Mouse (Mus musculus) hindbrain, embryonic 14.5 days (tissue): Measurements from ENCODE around the gene Tpcn1. TPM values are rescaled to one million over a fixed set of nuclear protein-coding genes. Genes with fewer than 3 reads are reported as not detected.

Source experiments
- ATAC-seq: fragments of 200-750 bp; cut with Nextera tagmentation; 2 replicates; pipeline ENCODE4 v1.8.0; 2017; ENCODE audit warnings: moderate number of reproducible peaks, mild to moderate bottlenecking, moderate TSS enrichment, moderate library complexity; ENCODE audit not compliant: low FRiP score
- DNase-seq: peaks from one replicate; pipeline ENCODE4 v3.0.0-alpha.2; 2015; ENCODE audit warnings: low spot score
- H3K27ac ChIP-seq: fragments of 300-500 bp; sonication (generic); 2 replicates; pipeline ENCODE4 v1.5.1; 2014; ENCODE audit warnings: mild to moderate bottlenecking, moderate library complexity
- H3K27me3 ChIP-seq: fragments of 300-500 bp; sonication (generic); 2 replicates; pipeline ENCODE4 v1.6.1; 2014; ENCODE audit warnings: mild to moderate bottlenecking, low read length, mixed read lengths; ENCODE audit not compliant: control insufficient read depth, insufficient read depth
- H3K36me3 ChIP-seq: fragments of 300-500 bp; sonication (generic); replicated peaks from 2 replicates; pipeline ENCODE4 v1.6.1; 2014; ENCODE audit not compliant: control insufficient read depth, insufficient read depth
- H3K4me1 ChIP-seq: fragments of 300-500 bp; sonication (generic); replicated peaks from 2 replicates; pipeline ENCODE4 v1.6.1; 2014; ENCODE audit warnings: antibody characterized with exemption, low read length, mixed read lengths; ENCODE audit not compliant: control insufficient read depth, insufficient read depth
- H3K4me2 ChIP-seq: fragments of 300-500 bp; sonication (generic); replicated peaks from 2 replicates; pipeline ENCODE4 v1.6.1; 2014; ENCODE audit warnings: mild to moderate bottlenecking, moderate library complexity
- H3K4me3 ChIP-seq: fragments of 300-500 bp; sonication (generic); replicated peaks from 2 replicates; pipeline ENCODE4 v1.5.1; 2014; ENCODE audit warnings: mild to moderate bottlenecking, low read length
- H3K9ac ChIP-seq: fragments of 300-500 bp; sonication (generic); 2 replicates; pipeline ENCODE4 v1.6.1; 2014
- H3K9me3 ChIP-seq: fragments of 300-500 bp; sonication (generic); 2 replicates; pipeline ENCODE4 v1.6.1; 2016; ENCODE audit warnings: low read length; ENCODE audit not compliant: control insufficient read depth
- WGBS: fragments of 180-500 bp; shearing (Covaris S2); extraction: QIAGEN DNeasy Blood & Tissue Kit; methylation state at CpG from one replicate; pipeline ENCODE4 v1.1.7; 2014; 5-methylcytosine and 5-hydroxymethylcytosine counted together
- polyA plus RNA-seq: library from polyadenylated mRNA; unstranded; fragments of >200 nt; fragmentation: Nextera tagmentation; extraction: Ambion mirVana; gene quantifications from 2 replicates; pipeline ENCODE4 v1.2.1, GENCODE M21; 2014

Gene Tpcn1
- polyA plus RNA-seq, 1 experiment from 2014 or later: 15.7 TPM

GRCm38 (mm10) chr5:120514754-120515153 lies 73.7 kb downstream of the Tpcn1 start:
- H3K9ac ChIP-seq: no peak overlapping the region
- H3K4me2 ChIP-seq: no peak overlapping the region
- H3K4me3 ChIP-seq: no peak overlapping the region
- ATAC-seq: no peak
- no peaks in the 10 kb centered on the region for H3K9me3 ChIP-seq
- peaks cover 14% of the 10 kb centered on the region for H3K4me1 ChIP-seq
- WGBS: 9% methylated on average over 4 of the region's 4 CpGs
- no peak overlapping the region for H3K27ac ChIP-seq
- DNase-seq: peak; percentile 54
- H3K27me3 ChIP-seq: no peaks in the 10 kb centered on the region
- H3K36me3 ChIP-seq: no peaks in the 10 kb centered on the region

- no peaks in the 10 kb centered on the region for H3K36me3 ChIP-seq
Observed at GRCm38 (mm10) chr5:120514031-120514677, 74.3 kb downstream of the Tpcn1 start.

GRCm38 (mm10) chr5:120512911-120513555 lies 75.4 kb downstream of the Tpcn1 start:
- Histone ChIP-seq H3K9ac (no peak overlapping the region), H3K9me3 (no peaks in the 10 kb centered on the region), H3K4me2 (no peak overlapping the region), H3K27me3 (no peaks in the 10 kb centered on the region), H3K4me3 (no peak overlapping the region), H3K27ac (no peak overlapping the region), H3K4me1 (peaks cover 14% of the 10 kb centered on the region), H3K36me3 (no peaks in the 10 kb centered on the region)
- WGBS: 38% methylated on average over 15 of the region's 15 CpGs
- ATAC-seq (no peak), DNase-seq (no peak)

More at GRCm38 (mm10) chr5:120514031-120514677, 74.3 kb downstream of the Tpcn1 start:
- Histone ChIP-seq H3K4me2 (no peak overlapping the region), H3K9me3 (no peaks in the 10 kb centered on the region), H3K9ac (no peak overlapping the region), H3K27me3 (no peaks in the 10 kb centered on the region), H3K4me3 (no peak overlapping the region), H3K4me1 (peaks cover 14% of the 10 kb centered on the region), H3K27ac (no peak overlapping the region)
- ATAC-seq (no peak), DNase-seq (no peak)
- WGBS: 85% methylated on average over 9 of the region's 9 CpGs

GRCm38 (mm10) chr5:120511643-120512220 lies 76.7 kb downstream of the Tpcn1 start:
- DNase-seq (no peak), ATAC-seq (no peak)
- Histone ChIP-seq H3K27ac (no peak overlapping the region), H3K4me2 (peak overlapping the region; percentile 58), H3K4me1 (peaks cover 15% of the 10 kb centered on the region), H3K36me3 (no peaks in the 10 kb centered on the region), H3K9ac (peak overlapping the region; percentile 42; the same call in 1 of the 2 replicates), H3K27me3 (no peaks in the 10 kb centered on the region), H3K9me3 (no peaks in the 10 kb centered on the region), H3K4me3 (peak overlapping the region; percentile 38)
- 37% methylated on average over 14 of the region's 14 CpGs for WGBS

- Histone ChIP-seq H3K27ac (no peak within 1 kb of the TSS), H3K36me3 (no peaks in the 10 kb centered on the region), H3K4me3 (peak within 1 kb of the TSS; percentile 38), H3K27me3 (no peaks in the 10 kb centered on the region), H3K9ac (peak within 1 kb of the TSS; percentile 42), H3K9me3 (no peaks in the 10 kb centered on the region), H3K4me1 (peaks cover 20% of the 10 kb centered on the region), H3K4me2 (peak within 1 kb of the TSS; percentile 58)
- ATAC-seq (peak; percentile 87), DNase-seq (peak; percentile 77)
- WGBS: 1% methylated on average over 36 of the region's 36 CpGs
Observed at GRCm38 (mm10) chr5:120510982-120511642, 77.4 kb downstream of the Tpcn1 start, which contains the start of gene Slc8b1. Slc8b1 (plus strand) TSS chr5:120511168.

- WGBS: 48% methylated on average over 4 of the region's 4 CpGs
- H3K4me1 ChIP-seq: peaks cover 20% of the 10 kb centered on the region
- H3K36me3 ChIP-seq: no peaks in the 10 kb centered on the region
- H3K27me3 ChIP-seq: no peaks in the 10 kb centered on the region
- H3K27ac ChIP-seq: no peak overlapping the region
- ATAC-seq (no peak), DNase-seq (no peak)
- H3K9ac ChIP-seq: no peak overlapping the region
- H3K4me2 ChIP-seq: no peak overlapping the region
- H3K4me3 ChIP-seq: no peak overlapping the region
- H3K9me3 ChIP-seq: no peaks in the 10 kb centered on the region
Observed at GRCm38 (mm10) chr5:120507311-120507710, 81.2 kb downstream of the Tpcn1 start.

GRCm38 (mm10) chr5:120506490-120506889 lies 82.0 kb downstream of the Tpcn1 start:
- H3K9ac ChIP-seq: no peak overlapping the region
- DNase-seq: no peak
- no peaks in the 10 kb centered on the region for H3K36me3 ChIP-seq
- ATAC-seq: no peak
- no peaks in the 10 kb centered on the region for H3K9me3 ChIP-seq
- peaks cover 28% of the 10 kb centered on the region for H3K4me1 ChIP-seq
- H3K27ac ChIP-seq: no peak overlapping the region
- no peak overlapping the region for H3K4me2 ChIP-seq
- H3K27me3 ChIP-seq: no peaks in the 10 kb centered on the region
- WGBS: 48% methylated on average over 9 of the region's 9 CpGs
- no peak overlapping the region for H3K4me3 ChIP-seq

GRCm38 (mm10) chr5:120505781-120506180 lies 82.7 kb downstream of the Tpcn1 start:
- Histone ChIP-seq H3K9ac (no peak overlapping the region), H3K36me3 (no peaks in the 10 kb centered on the region), H3K4me1 (peaks cover 22% of the 10 kb centered on the region), H3K27me3 (no peaks in the 10 kb centered on the region), H3K9me3 (no peaks in the 10 kb centered on the region), H3K27ac (no peak overlapping the region), H3K4me2 (no peak overlapping the region), H3K4me3 (no peak overlapping the region)
- no peak for DNase-seq
- ATAC-seq: no peak
- 65% methylated on average over 9 of the region's 9 CpGs for WGBS

- Histone ChIP-seq H3K27me3 (no peaks in the 10 kb centered on the region), H3K9ac (no peak overlapping the region), H3K4me3 (no peak overlapping the region), H3K4me1 (peaks cover 20% of the 10 kb centered on the region), H3K4me2 (no peak overlapping the region), H3K36me3 (no peaks in the 10 kb centered on the region), H3K27ac (no peak overlapping the region), H3K9me3 (no peaks in the 10 kb centered on the region)
- ATAC-seq (no peak), DNase-seq (peak; percentile 62)
- 25% methylated on average over 16 of the region's 16 CpGs for WGBS
Observed at GRCm38 (mm10) chr5:120505368-120505767, 83.1 kb downstream of the Tpcn1 start.
